Mouse (Mus musculus) liver (tissue): ENCODE results near the gene Shisa7.
"Not testable (repeated sequence)": the region's sequence is repeated elsewhere in the genome, so short reads cannot be mapped to it uniquely, and the experiment has no call there.

Source experiments
- DNase-seq: peaks from one replicate; pipeline ENCODE4 v3.0.0-alpha.2; 2020; ENCODE audit warnings: mixed read lengths

Gene Shisa7

DNA sequence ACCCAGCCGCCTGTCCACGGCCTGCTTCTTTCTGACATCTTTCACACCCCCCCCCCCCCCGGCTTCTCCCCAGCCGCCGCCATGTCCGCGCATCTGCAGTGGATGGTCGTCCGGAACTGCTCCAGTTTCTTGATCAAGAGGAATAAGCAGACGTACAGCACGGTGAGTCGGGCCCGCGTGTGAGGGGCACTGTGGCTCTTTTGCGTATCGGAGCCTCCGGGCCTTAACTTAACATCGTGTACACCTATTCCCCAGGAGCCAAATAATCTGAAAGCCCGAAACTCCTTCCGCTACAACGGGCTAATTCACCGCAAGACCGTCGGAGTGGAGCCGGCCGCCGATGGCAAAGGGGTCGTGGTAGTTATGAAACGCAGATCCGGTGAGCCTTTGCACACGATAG, 51.2 kb downstream of the Shisa7 start:
- not testable (repeated sequence) for DNase-seq

GRCm38 (mm10) chr7:4792278-4793212, 52.0 kb downstream of the Shisa7 start, which contains the start of gene Rpl28:
Gene Rpl28, plus strand, starts transcription at chr7:4792874.
- peak; percentile 96 for DNase-seq

DNA sequence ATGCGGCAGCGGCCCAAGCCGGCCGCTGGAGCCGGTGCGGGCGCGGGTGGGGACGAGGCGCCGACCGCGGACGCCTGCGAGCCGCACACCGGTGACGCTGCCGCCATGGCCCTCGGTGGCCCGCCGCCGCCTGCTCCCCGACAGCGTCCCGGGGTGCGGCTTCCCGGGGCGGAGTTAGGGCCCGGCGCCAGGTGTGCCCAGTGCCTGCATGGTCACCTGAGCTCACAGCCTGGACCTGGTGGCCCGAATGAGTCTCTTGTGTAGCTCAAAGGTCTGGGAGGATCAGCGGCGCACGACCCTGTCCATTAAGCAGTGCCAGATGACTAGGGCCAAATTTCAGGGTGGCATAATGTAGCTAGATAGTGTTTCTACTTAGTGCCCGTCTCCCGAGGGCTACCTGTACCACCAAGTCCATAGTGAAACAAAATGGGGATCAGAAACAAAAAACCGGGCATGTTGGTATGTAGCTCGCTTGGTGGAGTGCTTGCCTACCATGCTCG, 55.0 kb downstream of the Shisa7 start, which contains the start of gene Tmem238:
TSS of gene Tmem238 (minus strand) at position 221 of the 500 bp plus-strand sequence.
- DNase-seq: peak; percentile 73

GRCm38 (mm10) chr7:4788499-4789435, 55.7 kb downstream of the Shisa7 start:
- DNase-seq: peak; percentile 68

- peak; percentile 50 for DNase-seq
These were observed 60.7 kb downstream of the Shisa7 start for GRCm38 (mm10) chr7:4783667-4784268.

- no peak for DNase-seq
These were observed 61.7 kb downstream of the Shisa7 start, which contains the start of the genes Il11 and Tmem190 for GRCm38 (mm10) chr7:4782759-4783158. Gene Il11, minus strand, starts transcription at chr7:4782859. Gene Tmem190, plus strand, starts transcription at chr7:4782937.

GRCm38 (mm10) chr7:4782130-4782529, 62.4 kb downstream of the Shisa7 start:
- DNase-seq: no peak

- DNase-seq: no peak
These were observed 64.6 kb downstream of the Shisa7 start for GRCm38 (mm10) chr7:4779921-4780320.

DNA sequence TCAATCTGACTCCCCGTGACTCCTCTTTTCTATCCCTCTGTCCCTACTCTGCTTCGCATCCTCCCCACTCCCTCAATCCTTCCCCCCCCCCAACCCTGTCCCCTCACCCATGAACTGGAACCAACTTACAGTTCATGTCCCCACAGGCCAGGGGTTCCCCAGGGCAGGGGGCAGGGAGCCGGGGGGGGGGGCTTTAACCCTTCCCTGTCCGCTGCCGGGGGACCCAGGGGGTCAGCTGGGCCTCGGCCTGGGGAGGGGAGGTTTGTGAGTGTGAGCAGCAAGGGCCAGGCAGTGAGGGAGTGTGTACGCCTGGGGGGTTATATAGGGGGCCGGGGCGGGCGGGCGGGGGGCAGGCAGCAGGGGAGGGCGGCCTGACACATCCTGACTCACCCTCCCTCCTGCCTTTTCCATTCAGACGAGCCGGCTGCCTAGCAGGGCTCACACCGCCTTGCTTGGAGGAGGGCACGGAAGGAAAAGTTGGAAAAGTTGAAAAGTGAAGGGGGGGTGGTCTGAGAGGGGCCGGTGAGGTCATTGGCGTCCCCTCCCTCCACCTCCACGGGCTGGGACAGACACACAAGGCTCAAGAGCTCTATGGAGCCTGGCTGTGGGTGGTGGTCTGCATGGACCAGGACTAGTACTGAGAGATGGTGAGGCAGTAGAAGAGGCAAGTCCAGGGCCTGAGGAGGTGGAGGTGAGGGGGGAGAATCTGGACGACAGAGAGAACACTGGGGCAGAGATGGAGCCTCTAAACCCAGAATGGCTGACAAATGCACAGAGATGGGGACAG, 66.5 kb downstream of the Shisa7 start:
- no peak for DNase-seq

GRCm38 (mm10) chr7:4776861-4777830, 67.3 kb downstream of the Shisa7 start:
- DNase-seq: peak; percentile 76

GRCm38 (mm10) chr7:4776131-4776530, 68.4 kb downstream of the Shisa7 start:
- DNase-seq: no peak
